Mouse (Mus musculus) left cerebral cortex, postnatal 25 days (tissue): ENCODE data around the gene Tekt2. TPM values are rescaled to one million over a fixed set of nuclear protein-coding genes. Genes with fewer than 3 reads are reported as not detected.

Experiments
- DNase-seq, 2 experiments: peaks; one replicate each; pipeline ENCODE4 v3.0.0; 2022; ENCODE audit warnings: low spot score in 2 of 2, mixed read lengths in 1 of 2
- intact Hi-C: fragments of 180-260 bp; cut with DNase I; formaldehyde crosslinking; loops from one replicate; pipeline ENCODE4 v1.15.1; 2025
- total RNA-seq, 2 experiments: library from RNA; stranded (reverse); gene quantifications; 2 replicates each; pipeline ENCODE4 v1.2.3; 2021

The Tekt2 gene
- total RNA-seq, 2 experiments from 2014 or later = 2.1 to 2.5 TPM

DNA sequence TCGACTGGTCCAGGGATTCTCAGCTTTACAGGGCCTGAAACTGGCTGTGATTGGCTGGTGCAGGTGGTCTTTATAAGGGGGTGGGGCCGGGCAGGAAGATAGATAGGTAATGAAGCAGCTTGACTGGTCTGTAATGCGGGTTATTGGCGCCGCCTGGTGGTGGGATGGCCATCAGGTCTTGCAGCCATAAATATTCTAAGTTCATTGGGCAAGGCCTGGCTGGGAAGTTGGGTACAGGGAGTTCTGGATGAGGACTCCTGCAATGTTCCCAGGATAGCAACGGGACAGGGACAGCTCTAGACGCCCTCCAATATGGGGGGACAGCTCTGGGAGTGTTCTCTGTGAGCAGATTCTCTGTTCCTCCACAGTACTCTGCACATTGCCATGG lies 15.6 kb downstream of the Tekt2 start:
- intact Hi-C loops = loop anchor here (1.0 to 2.0 kb wide), 2 partner anchors 31 to 83 kb away; no protein-coding TSS in a partner anchor
- peak; percentile 82 to 85 for DNase-seq

DNA sequence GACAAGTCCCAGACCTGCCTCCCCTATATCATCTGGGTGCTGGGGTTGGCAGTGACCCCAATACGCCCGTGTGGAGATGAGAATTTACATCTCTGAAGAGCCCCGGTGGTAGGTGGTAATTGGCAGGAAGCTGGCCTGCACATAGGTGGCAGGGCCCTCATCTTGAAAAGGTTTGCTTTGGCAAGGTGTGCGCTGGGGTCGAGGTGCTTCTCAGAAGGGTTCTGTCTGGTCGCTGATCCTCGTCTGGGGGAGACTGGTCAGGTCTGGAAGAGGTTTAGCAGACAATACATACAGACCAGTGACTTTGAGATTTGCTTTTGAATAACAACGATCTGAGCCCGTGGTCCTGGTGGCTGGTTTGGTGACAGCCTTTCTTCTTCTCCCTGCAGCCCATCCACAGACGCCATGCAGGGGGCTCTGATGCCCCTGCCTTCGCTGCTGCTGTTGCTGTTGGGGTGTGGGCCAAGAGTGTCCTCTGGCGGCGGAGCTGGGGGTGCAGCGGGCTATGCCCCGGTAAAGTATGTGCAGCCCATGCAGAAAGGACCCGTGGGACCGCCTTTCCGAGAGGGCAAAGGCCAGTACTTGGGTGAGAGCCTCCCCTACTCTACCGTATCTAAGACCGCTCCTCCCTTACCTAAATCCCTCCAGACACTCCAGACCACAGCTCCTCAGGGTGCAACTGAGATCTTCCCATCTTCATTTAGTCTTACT lies 16.1 kb downstream of the Tekt2 start:
- intact Hi-C loops = loop anchor here (1.0 to 2.0 kb wide), 2 partner anchors 31 to 82 kb away; no protein-coding TSS in a partner anchor
- DNase-seq = no peak

DNA sequence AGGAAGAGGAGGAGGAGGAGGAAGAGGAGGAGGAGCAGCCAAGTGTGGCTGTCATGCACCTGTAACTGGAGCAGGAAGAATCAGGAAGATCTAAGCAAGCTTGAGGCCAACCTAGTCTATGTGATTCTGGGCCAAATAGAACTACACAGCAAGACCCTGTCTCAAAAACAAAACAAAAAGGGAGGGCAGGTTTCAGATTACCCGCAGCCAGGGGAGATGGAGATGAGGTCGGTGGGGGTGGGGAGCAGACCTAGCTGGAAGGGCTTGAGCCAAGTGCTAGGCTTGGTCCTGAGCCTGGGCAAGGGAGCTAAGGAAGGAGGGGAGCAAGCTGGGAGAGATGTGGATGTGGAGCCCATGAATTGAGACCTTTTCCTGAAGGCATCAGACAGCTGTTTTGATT lies 18.7 kb downstream of the Tekt2 start:
- intact Hi-C loops = no loop called here
- DNase-seq = no peak

DNA sequence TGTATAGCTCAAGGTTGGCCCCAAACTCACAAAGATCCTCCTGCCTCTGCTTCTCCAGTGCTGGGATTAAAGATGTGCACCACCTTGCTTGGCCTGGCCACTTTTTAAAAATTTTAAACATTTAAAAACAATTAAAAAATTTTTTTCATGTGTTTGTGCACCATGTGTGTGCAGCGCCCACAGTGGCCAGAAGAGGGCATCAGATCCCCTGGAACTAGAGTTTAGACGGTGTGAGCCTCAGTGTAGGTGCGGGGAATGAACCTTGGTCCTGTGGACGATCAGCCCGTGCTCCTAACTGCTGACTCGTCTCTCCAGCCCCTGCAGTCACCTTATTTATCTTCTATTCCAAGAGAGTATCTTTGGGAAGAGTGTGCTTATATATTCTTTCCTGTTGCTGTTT lies 19.4 kb downstream of the Tekt2 start:
- intact Hi-C loops = no loop called here
- no peak for DNase-seq

DNA sequence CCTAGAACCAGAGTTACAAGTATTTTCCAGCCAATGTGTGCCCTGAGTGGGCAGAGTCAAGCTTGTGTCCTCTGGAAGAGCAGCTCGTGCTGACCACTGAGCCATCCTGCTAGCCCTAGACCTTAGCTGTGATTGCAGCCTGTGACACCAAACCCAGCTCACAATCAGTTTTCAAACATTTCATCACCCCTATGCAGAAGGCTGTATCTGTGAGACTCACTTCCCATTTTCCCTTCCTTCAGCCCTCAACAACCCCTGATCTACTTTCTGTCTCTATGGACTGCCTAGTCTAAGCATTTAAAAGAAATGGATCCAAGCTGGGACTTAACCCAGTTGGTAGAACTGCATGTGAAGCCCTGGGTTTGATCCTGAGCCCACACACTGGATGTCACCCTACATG lies 20.1 kb downstream of the Tekt2 start:
- no peak for DNase-seq
- intact Hi-C loops = no loop called here

DNA sequence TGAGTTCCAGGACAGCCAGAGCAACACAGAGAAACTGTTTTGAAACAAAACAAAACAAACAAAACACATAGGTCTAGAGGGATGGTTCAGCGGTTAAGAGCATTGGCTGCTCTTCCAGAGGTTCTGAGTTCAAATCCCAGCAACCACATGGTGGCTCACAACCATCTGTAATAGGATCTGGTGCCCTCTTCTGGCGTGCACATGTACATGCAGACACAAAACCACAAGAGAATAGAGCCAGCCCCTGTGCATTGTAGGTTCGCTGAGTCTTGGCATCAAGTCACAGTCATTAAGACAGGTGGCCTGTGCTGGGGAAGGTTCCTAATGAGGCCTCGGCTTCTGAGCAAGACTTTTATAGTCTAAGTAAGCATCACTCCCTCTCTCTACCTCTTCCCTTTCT lies 21.6 kb downstream of the Tekt2 start:
- intact Hi-C loops = no loop called here
- no peak for DNase-seq

DNA sequence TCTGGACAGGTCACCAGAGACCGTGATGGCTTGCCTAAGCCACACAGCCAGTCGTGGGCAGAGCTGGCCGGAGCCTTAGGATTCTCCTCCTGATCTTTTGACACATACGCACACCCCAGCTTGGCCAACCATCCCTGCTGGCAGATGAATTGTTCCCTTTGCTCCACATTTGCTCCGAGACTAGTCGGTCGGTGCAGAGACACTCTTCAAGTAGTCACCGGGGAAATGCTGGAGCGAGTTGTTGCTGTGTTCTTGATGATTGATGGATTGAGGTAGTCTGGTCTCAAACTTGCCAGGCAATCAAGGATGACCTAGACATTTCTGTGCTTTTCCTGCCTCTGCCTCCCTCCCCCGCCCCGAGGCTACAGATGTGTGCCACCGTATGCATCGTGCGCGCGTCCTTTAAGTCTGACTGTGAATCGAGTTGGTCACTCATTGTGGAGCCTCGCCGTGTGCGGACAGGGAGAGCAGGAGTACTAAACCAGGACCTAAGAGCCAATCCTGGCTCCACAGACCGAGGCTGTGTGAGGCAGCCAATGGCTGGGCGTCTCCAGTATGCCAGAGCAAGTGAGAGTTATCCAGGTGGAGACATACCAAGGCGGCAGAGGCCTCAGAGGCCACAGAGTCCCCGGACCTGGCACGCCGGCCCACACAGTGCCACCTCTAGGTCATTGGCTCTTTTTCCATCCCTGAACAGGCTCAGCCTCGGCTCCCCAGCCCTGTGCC lies 23.7 kb downstream of the Tekt2 start:
- no peak for DNase-seq
- intact Hi-C loops = no loop called here

DNA sequence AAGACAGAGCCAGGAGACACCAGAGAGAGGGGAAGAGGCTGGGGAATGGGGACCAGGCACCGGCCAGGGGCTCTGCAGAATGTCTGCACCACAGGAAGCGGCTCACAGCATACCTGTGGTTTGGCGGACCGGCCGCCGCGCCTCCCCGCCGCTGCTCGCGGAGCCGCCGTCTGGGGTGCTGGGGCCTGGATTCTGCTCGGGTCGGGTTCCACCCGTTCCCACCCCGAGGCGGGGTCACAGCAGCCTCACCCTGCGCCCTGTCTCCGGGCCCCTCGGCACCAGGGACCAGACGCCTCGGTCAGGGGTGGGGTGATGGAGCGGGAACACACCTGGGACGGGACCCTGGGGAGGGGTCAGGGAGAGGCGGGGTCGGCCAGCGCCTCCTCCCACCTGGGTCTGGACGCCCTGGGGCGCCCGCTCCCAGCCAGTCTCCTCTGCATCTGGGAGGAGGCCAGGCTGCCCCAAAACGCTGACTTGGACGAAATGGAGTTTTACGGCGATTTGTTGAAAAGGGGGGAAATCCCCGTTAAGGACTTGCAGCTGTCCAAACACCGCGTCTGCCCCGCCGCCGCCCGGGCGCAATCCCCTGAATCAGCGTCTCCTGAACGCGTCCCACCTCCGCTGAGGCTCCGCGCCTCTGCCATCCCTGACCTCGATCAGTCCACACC lies 24.4 kb downstream of the Tekt2 start:
- intact Hi-C loops = no loop called here
- no peak for DNase-seq

DNA sequence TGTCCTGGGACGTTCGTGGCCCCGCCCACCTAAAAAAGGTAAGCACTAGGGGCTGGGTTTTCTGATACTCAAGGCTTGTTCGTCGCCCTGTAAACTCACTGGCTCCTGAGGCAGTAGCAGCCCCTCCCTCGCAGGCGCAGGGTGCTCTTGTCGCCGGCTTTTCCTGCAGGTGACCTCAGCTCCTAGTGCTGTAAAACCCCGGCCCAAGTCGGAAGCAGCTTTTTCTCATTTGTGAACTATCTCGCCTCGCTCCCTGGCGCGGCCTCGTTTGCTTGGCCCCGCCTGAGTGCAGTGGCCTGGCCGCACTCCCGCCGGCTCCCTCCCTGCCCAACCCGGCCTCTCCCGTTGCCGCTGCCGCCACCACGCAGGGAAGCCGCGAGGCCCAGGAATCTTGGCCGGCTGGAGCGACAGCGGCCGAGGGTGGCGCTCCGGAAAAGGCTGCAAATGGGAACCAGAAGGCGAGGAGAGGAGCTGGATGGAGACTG lies 28.8 kb downstream of the Tekt2 start:
- DNase-seq = peak in 1 of 2 experiments; percentile 37
- intact Hi-C loops = no loop called here

DNA sequence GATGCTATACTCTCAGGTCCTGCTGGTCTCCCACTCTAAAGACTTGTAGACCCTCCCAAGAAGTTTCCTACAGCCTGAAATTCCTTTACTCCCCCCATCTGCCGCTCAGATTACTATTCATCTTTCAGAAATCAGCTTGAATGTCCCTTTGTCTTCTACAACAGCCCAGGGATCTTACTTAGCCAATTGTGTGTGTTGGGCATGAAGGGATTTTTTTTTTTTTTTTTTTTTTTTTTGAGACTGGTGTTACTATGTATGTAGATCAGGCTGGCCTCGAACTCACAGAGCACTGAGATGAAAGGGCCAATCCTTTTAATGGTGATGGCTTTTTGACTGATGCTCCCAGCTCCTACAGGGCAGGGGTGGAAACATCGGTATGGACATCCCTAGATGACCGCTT lies 29.6 kb downstream of the Tekt2 start:
- DNase-seq = no peak
- intact Hi-C loops = no loop called here

DNA sequence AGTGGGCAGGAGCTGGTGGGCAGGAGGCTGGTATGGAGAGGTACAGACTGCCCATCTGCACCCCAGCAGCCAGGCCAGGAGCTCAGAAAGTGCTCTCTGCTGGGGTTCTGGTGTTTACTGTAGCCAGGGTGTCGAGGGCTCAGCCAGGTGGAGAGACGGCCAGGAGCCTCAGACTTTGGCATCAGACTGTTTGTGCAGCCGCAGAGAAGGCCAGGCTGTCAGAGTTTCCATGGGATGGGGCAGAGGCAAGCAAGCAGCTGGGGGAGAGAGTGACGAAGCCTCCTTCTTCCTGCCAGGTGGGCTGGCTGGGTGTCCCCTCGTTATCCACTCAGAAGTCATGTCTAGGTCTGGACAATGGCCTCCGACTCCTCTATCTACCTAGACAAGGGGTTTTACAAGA lies 30.3 kb downstream of the Tekt2 start:
- DNase-seq = no peak
- intact Hi-C loops = no loop called here

DNA sequence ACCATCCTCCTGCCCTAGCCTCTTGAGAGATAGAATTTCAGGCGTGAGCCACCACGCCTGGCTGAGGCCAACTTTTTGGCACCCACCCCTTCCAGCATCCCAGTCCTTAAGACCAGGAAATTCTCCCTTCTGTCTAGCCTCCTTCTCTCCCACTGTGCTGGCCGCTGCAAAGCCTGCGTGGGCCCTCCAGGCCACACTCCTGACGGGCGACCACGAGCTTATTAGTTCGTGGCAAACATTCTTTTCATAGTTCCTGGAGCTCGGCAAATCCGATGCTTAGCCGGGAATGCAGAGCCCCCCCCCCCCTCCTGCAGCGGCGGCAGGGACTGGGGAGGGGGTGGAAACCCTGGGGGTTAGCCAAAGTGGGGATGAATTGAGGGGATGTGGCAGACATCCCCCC lies 34.3 kb downstream of the Tekt2 start:
- no peak for DNase-seq

DNA sequence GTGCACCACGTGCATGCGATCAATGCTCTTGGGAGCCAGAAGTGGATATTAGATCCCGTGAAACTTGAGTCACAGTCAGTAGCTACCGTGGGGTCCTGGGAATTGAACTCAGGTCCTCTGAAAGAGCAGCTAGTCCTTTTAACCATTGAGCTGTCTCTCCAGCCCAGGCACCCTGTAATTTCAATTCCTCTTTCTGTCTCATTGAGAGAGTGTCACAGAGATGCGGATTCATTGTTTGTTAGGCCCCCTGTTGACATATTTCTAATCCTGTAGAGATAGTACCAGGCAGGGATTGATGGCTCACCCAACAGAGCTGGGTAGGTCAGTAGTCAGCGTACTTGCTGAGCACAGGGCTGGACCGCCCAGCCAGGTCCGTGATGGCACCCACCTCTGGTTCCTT lies 35.2 kb downstream of the Tekt2 start:
- intact Hi-C loops = no loop called here
- DNase-seq = no peak

More for the DNA sequence above, 34.3 kb downstream of the Tekt2 start:
- intact Hi-C loops = no loop called here

DNA sequence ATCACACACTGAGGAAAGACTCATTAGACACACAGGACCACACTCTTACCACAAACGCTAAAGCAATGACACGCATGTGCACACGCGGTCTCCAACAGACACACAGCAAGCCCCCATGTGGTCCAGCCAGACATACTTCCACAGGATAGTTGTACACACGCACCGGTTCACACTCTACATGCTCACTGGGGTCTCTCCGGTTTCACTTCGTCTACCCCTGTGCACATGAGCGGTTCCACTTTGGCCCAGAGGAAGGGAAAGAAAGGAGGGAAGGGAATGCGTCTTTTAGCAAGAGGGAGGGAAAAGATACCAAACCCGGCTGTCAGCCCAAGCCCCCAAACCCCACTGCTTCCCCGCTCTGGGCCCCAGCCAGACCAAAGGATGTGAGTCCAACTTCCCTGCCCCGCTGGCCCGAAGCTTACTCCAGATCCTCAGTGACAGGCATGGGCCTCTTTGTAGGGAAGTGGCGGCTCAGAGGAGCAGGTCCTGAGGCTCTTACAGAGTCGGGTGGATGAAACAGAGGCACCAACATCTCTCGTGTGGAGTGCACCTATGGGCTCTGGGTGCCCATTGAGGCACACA lies 37.3 kb downstream of the Tekt2 start:
- intact Hi-C loops = no loop called here

DNA sequence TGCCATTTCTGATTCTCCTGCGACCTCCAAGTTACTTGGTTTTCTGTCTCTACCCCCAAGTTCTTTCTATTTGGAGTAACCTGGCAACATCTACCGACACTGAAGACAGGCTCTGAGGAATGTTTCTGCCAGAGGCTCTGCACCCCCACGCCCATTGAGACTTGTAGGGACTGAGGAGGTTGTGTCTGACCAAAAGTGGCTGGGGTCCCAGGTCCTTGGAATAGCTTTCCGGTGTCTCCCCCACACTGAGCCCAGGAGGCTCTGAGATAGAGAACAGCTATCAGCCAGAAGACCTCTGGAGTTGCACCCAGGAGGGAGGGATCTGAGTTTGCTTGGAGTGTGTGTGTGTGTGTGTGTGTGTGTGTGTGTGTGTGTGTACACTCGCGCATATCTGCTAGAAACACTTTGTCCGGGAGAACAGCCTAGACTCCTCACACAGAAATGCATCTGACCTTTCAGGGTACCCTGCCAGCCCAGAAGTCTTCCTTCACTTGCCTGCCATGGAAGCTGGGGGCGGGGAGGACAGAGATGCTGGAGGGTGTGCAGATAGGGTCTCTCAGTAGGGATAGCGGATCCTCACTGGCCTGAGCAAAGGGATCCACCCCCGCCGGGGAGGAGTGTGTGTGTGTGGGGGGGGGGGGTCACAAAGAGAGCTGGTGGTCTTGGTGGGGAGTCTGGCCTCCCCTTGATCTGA lies 38.0 kb downstream of the Tekt2 start:
- DNase-seq = no peak
- intact Hi-C loops = no loop called here

More for the DNA sequence above, 37.3 kb downstream of the Tekt2 start:
- no peak for DNase-seq

DNA sequence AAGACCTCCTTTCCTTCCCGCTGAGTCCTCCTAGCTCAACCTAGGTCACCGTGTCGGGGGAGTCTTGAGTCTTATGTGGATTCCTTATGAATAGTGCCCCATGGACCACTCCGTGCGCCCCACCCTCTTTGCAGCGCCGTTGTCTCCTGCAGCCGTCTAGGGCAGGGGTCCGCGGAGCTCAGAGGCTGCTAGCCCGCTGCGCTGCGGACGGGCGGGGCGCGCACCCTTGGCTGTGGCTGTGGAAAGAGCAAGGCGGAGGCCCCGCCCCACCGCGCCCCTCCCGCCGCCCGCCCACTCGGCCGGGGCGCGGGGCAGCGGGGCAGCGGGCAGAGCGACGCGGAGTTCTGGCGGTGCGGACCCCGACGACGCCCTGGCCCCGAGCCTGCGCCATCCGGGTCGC lies 39.0 kb downstream of the Tekt2 start, which contains the start of gene Col8a2:
Gene Col8a2 (plus strand): TSS at position 302 of the 400 bp plus-strand sequence.
- no peak for DNase-seq
- intact Hi-C loops = no loop called here

DNA sequence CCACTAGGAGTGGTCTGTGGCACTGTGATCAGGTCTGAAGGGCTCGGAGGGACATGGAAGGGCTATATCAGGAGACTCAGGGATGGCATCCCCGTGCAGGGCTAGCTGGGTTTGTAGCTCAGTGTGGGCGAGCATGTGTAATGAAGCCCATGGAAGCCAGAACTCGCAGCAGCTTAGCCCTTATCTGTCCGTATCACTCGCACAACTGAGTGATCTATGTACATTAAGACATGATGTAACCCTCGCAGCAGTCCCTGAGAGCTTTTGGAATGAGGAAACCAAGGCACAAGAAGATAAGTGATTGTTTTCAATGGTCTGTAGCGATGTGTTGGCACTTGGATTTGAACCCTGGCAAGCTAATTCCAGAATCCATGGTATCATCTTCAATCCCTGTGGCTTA lies 41.9 kb downstream of the Tekt2 start:
- intact Hi-C loops = no loop called here
- DNase-seq = no peak

DNA sequence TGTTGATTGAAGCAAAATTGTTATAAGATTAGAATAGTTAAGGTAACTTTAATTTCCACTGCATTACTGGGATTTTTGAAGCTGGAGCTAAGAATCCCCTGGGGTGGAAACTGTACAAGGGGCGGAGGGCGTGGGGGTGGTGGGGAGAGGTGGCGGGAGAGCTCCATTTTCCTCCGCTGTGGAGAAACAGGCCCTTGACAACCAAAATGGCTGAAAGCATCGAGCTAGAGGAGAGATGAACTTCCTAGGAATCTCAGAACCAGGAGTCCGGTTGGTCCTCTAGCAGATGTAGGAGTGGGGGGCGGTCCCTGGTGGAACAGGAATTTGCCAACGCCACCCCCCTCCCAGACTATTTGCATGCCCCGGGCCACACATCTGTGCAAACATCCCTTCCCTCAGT lies 43.8 kb downstream of the Tekt2 start:
- intact Hi-C loops = no loop called here

DNA sequence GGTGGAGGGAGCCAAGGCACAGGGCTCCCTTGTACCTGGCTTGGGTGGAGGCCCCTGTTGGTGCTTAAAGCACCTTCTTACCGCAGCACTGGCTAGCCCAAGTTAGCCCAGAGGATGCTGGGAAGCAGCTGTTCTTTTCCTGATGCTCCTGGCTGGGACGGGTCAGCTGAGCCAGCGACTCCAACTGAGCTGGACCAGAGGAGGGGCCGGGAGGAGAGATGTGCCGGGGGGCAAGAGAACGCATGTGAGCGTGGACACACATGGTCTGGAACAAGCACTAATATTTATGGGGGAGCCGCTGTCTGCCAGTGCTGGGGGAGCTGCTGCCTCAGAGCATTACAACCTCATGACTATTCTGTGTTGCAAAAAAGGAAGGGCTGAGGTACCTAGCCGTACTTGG lies 46.5 kb downstream of the Tekt2 start:
- DNase-seq = no peak

More for the DNA sequence above, 43.8 kb downstream of the Tekt2 start:
- no peak for DNase-seq

More for the DNA sequence above, 46.5 kb downstream of the Tekt2 start:
- intact Hi-C loops = loop anchor here (2.0 kb wide), 1 partner anchor 30 kb away; no protein-coding TSS in a partner anchor
